Mouse (Mus musculus) gastrocnemius, postnatal 25 days (tissue): ENCODE results near the gene Nkx1-2. TPM values are rescaled to one million over a fixed set of nuclear protein-coding genes. Genes with fewer than 3 reads are reported as not detected.
A peak's percentile ranks its signal among the peaks of the same experiment; 100 is the strongest.

Experiments used
- DNase-seq: peaks from one replicate; pipeline ENCODE4 v3.0.0; 2022
- total RNA-seq, 2 experiments: library from RNA; stranded (reverse); gene quantifications; 1 replicate in 1 of 2; 2 replicates in 1 of 2; pipeline ENCODE4 v1.2.3; 2021

Gene Nkx1-2
- total RNA-seq, 2 experiments from 2014 or later = not detected

- DNase-seq = no peak
These were observed 30.6 kb downstream of the Nkx1-2 start for GRCm38 (mm10) chr7:132568817-132569216.

- no peak for DNase-seq
These were observed 33.6 kb downstream of the Nkx1-2 start for GRCm38 (mm10) chr7:132565831-132566230.

GRCm38 (mm10) chr7:132559138-132559766 lies 40.2 kb downstream of the Nkx1-2 start:
- no peak for DNase-seq

- no peak for DNase-seq
These were observed 41.2 kb downstream of the Nkx1-2 start for GRCm38 (mm10) chr7:132558141-132558736.

- peak; percentile 52 for DNase-seq
These were observed 42.9 kb downstream of the Nkx1-2 start for GRCm38 (mm10) chr7:132556575-132556974.

- DNase-seq = no peak
These were observed 43.5 kb downstream of the Nkx1-2 start for GRCm38 (mm10) chr7:132555911-132556310.

GRCm38 (mm10) chr7:132554091-132554490 lies 45.3 kb downstream of the Nkx1-2 start:
- DNase-seq = no peak

- DNase-seq = peak; percentile 92
These were observed 47.9 kb downstream of the Nkx1-2 start for GRCm38 (mm10) chr7:132551351-132552126.

- DNase-seq = no peak
These were observed 52.3 kb downstream of the Nkx1-2 start for GRCm38 (mm10) chr7:132547126-132547525.

Other genes starting within 250 kb of the Nkx1-2 start
- gene Oat, start 23.2 kb downstream of the Nkx1-2 start, total RNA-seq = 100 to 1,000 TPM; 156 TPM
- gene Lhpp, start 11.0 kb upstream of the Nkx1-2 start, total RNA-seq = 10 to 100 TPM; 12.5 to 13.2 TPM
- 10 to 100 TPM; 17.0 to 19.0 TPM for gene Fam53b, start 214.2 kb upstream of the Nkx1-2 start, total RNA-seq